Mouse (Mus musculus) heart, adult 10 weeks (tissue): ENCODE results near the gene Kbtbd6. TPM values are rescaled to one million over a fixed set of nuclear protein-coding genes. Genes with fewer than 3 reads are reported as not detected.

Experiments used
- polyA plus RNA-seq: library from polyadenylated mRNA; stranded (reverse); fragments of 350-450 nt; fragmentation: Illumina TruSeq; extraction: RNeasy Lipid Tissue Mini Kit (QIAGEN cat#74804); gene quantifications from one replicate; pipeline ENCODE4 v1.2.3, GENCODE M21; 2014; ENCODE audit warnings: low read depth, low replicate concordance

The Kbtbd6 gene
- not detected for polyA plus RNA-seq

DNA sequence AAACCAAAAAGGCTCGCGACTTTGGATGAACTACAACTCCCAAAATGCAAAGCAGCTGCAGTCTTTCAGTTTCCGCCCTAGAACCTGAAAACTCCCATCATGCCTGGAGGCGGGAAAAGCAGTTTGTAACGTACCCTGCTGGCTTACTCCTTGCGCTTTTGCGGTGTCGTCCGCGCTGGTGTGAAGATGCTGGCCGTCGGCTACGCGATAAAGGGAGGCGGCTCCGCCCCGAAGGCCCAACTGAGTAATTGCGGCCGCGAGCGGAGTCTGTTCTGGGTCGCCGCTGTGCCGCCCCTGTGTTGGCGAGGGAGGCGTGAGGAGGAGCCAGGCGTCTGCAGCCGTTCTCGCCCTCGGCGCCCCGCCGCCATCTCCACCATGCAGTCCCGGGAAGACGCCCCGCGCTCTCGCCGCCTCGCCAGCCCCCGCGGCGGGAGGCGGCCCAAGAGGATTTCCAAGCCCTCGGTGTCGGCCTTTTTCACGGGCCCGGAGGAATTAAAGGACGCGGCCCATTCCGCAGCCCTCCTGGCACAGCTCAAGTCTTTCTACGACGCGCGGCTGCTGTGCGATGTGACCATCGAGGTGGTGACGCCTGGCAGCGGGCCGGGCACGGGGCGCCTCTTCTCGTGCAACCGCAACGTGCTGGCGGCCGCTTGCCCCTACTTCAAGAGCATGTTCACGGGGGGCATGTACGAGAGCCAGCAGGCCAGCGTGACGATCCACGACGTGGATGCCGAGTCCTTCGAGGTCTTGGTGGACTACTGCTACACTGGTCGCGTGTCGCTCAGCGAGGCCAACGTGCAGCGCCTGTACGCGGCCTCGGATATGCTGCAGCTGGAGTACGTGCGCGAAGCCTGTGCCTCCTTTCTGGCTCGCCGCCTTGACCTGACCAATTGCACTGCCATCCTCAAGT, at the start of gene Kbtbd6:
Kbtbd6 (plus strand) TSS at position 155 of the 910 bp plus-strand sequence.

DNA sequence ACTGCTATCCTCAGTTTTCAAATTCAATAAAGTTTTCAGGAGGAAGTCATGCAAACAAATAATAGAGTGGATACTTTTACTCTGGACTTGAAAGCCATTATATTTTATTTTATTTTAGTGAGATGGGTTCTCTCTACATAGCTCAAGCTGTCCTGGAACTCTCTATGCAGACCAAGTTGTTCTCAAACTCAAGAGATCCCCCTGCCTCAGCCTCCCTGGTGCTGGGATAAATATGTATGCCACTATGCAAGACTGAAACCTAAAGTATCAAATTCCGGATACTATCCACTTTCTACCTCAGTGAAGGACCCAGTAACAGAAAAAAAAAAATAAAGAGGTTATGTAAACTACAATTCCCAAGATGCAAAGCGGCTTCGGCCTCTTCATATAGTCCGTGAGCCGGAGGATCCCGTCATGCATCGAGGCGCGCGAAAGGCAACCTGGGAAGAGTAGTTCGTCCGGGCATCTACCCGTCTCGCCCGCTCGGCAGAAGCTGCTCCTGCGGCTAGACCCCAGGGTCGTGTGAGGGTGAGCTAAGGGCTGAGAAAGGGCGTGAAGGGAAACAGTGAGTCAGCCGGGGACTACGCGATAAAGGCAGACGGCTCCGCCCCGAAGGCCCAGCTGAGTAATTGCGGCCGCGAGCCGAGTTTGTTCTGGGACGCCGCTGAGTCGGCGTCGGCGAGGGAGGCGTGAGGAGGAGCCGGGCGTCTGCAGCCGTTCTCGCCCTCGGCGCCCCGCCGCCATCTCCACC, 25.5 kb upstream of the Kbtbd6 start, which contains the start of gene Kbtbd7:
Kbtbd7 (plus strand) TSS at position 533 of the 751 bp plus-strand sequence.

DNA sequence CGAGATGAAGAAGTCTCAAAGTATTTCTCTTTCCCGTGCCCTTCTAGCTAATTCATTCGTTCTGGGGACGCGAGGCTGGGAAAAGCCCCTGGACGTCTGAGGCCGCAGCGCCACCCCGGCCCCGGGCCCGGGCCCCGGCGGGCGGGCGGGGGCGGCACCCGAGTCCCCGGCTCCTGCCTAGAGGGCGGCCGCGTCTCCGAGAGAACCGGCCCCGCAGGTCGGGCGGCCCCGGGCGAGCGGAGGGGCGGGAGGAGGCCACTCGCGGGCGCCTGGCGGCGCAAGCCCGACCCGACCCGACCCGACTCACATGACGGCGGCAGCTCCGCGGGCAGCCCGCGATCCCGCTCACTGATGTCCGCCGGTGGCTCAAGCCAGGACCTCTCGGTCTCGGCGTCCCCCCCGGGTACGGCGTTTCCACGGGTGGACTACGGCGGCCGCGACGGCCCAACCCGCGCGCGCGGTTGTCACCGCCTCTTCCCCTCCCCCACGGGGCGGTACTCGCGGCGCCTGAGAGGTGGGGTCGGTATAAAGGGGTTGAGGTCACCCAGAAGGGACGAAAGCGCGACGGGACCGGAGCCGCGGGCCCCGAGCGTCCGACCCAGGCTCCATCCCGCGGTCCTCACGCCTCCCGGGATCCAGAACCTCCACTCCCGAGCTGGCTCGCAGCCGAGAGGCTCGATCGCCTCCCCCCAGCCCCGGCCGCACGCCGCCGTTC, 29.1 kb downstream of the Kbtbd6 start, which contains the start of gene Elf1:
Elf1 (plus strand) TSS at position 571 of the 715 bp plus-strand sequence.

DNA sequence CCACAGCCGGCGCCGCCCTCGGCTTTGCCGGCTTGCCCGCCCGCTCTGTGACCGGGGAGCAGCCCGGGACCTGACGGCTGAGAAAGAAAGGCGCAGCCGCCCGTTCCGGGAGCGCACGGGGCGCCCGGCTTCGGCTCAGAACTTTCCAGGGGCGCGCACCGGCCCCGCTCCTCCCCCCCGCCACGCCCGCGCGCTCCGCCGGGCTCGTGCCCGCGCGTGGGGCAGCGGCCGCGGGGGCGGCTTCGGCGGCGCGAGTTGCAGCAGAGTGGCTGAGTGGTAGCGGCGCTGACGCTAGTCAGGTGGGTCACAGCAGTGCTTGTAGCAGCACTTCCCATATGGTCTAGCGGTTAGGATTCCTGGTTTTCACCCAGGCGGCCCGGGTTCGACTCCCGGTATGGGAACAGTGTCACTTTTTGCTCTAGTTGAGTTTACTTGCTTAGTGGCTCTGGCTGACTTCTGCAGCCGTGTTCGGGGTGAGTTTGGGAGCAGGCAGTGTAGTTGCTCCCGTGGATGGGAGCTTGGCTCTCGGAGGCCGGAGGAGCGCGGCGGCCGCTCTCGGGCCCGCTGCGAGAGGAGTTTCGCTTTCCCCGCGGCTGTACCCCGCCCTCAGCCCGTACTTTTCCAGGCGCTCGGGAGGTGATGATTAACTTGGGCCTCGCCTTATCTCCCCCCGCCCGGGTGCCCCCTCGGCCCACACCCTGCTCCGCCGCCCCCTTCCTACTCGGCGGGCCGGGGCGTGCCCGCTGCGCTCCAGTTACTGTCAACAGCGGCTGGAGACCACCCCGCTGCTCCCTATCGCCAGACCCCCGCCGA, 29.9 kb downstream of the Kbtbd6 start, which contains the start of gene Wbp4:
Wbp4 (minus strand) TSS at position 182 of the 813 bp plus-strand sequence.

Other genes with a start within 250 kb of the Kbtbd6 start
- gene Zfp957, start 204.5 kb upstream of the Kbtbd6 start, polyA plus RNA-seq, result not detected
- 42.1 TPM for gene Rgcc, start 150.2 kb upstream of the Kbtbd6 start, polyA plus RNA-seq
- 12.9 TPM for gene Naa16, start 61.1 kb upstream of the Kbtbd6 start, polyA plus RNA-seq
- 18.3 TPM for gene Mtrf1, start 54.1 kb upstream of the Kbtbd6 start, polyA plus RNA-seq
- gene Kbtbd7, start 25.3 kb upstream of the Kbtbd6 start, polyA plus RNA-seq, result 7.4 TPM
- 15.6 TPM for gene Elf1, start 29.4 kb downstream of the Kbtbd6 start, polyA plus RNA-seq
- 22.1 TPM for gene Wbp4, start 29.7 kb downstream of the Kbtbd6 start, polyA plus RNA-seq
- gene Sugt1, start 135.9 kb downstream of the Kbtbd6 start, polyA plus RNA-seq, result 73.1 TPM
- 0.58 TPM for gene Cnmd, start 210.3 kb downstream of the Kbtbd6 start, polyA plus RNA-seq